Mouse (Mus musculus) CD4-positive, CD25-positive, alpha-beta regulatory T cell, adult 4 months (primary cell): ENCODE data around the gene Scgn. TPM values are rescaled to one million over a fixed set of nuclear protein-coding genes. Genes with fewer than 3 reads are reported as not detected.

Source experiments
- ATAC-seq: one replicate; pipeline ENCODE4 v1.8.0; 2017
- polyA plus RNA-seq, 2 experiments: library from polyadenylated mRNA; unstranded; fragments of 100-300 nt; shearing (Covaris generic); gene quantifications; one replicate each; pipeline ENCODE4 v1.2.1; 2017

Scgn gene
- polyA plus RNA-seq, result not detected

DNA sequence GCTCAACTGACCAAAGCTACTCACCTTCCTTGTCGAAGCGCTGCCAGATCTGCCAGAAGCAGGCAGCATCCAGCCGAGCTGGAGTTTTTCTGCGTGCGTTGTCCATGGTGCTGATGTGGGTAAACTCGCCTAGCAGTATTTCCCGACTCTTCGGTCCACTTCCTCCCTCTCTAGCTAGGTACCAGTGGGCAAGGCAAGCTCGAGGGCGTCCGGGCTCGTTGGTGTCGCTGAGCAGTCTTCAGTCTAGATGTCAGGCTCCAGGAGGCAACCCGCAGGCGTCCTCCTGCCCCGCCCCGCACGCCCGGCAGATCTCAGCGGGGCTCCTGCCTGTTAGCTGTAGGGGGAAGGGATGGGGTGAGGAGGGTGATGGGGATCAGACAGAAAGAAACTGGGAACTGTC lies at the start of gene Scgn:
TSS of gene Scgn (minus strand) at position 287 of the 400 bp plus-strand sequence.
- no peak for ATAC-seq

DNA sequence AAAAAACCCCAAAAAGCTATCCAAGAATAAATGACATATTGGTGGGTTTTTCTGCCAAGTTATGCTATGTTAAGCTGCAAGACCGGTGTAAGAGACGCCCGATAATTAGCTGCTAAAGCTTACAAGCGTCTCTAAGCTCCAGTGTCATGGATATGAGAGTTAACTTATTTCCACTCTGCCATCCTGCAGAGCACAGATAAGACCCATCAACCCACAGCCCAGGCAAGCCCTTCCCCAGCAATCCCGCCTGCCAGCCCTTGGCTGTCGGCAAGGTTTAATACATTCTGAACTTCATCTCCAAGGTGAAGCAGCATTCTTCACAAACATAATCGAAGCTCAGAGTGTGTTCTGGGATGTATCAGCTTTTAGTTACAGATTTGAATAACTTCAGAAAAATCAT lies 49.2 kb upstream of the Scgn start:
- no peak for ATAC-seq

DNA sequence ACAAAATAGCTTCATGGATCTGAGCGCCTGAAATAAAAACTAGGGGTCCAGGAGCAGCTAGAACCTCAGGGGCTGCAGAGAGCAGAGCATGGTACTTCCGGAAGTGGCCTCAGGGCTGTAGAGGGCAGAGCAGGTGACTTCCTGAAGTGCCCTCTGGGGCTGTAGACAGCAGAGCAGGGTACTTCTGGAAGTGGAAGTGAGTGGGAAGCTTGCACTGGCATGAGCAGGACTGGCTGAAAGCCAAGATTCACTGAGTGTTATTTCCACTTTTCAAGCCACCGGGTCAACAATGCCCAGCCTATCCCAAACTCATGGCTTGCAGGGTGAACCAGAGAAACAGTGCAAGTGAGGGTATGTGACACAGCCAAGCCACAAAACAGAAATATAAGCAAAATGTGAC lies 46.5 kb upstream of the Scgn start:
- ATAC-seq, result no peak

DNA sequence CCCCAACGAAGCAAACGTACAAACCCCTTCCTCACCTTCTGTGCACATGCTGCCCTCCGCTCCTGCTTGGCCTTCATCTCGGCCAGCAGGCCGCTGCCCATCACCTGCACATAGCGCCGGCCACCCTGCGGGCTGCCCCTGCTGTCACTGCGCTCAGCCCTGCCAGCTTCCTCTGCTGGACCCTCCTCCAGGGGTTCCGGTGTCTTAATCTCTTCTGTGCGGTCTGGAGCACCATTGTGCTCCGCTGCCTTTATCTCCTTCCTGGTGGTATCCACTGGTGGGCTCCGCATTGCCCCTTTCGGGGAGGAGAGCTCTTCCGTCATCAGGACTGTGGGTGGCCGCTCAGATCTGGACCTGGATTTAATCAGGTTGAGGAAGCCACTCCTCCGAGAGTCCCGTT lies 45.1 kb upstream of the Scgn start:
- no peak for ATAC-seq

DNA sequence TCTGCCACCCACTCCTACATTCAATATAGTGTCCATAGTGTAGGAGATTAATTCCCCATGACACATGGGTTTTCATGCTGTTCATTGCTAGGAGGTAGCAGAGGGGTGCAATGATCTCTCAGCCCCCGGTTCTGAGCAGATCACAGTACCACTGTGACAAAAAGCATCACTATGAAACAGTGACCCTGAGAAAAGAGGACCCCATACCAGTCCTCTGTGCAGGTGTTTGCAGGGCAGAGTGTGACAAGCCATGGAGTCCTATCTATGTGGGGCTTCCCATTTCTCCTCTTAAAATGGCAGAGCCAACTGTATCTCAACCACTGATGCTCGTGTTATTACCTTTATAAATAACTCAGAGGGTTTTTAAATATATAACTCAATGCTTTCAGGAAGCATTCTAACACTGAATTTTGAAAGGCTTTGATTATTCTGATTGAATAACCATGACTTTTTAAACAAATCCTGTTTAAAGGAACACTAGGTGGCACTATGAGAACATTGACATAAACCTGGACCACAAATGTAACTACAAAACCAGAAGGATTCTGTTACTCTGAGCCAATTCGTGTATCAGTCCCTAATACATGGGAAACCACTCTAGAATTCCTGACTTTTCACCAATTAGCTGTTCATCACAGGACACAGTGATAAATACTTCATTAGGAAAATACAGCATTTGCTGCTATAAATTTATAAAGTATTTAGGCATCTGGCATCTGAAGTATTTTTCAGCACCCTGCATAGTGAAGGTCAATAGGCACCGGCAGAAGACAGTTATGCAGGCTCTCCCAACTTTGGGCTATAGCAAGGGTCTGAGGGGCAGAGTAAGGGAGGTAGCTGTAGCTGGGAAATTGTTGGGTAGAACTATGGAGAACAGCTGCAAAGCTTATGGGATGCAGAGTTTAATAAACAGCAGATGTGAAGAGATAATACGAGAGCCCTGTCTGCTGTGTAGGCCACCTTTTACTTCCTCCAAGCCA lies 36.5 kb upstream of the Scgn start:
- ATAC-seq, result no peak

DNA sequence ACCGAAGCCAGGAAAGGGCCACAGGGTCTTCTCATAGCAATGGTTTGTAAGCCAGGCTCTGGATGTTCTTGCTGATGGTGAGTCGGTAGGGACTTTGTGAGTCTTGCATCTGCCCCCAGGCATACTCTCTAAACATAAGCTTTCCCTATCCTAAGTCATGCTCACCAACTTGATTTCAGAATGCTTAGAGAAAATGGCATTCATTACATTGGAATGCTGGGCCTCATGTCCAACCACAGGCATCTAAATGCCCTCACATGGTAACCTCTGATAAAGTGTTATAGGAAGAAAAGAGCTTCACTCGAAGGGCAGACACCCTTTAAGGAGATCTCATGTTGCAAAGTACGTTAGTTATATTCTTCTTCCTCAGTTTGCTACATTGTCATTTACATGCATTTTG lies 27.5 kb upstream of the Scgn start:
- no peak for ATAC-seq

DNA sequence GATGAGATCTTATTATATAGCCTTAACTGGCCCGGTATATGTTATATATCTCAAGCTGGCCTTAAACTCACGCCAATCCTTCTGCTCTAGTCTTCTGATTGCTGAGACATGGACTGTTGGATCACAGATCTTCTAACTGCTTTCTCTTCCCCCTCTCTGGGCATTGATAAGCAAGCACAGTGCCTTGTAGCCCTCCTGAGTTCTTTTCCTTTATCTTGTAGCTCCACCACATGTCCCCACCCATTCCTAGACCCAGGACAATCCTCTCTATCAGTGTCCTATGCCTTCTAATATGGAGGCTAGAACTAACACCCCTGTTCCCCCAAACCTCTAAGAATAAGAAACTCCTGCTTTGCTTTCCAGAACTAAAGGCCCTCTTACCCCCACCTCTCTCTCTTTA lies 14.5 kb upstream of the Scgn start:
- ATAC-seq, result no peak

DNA sequence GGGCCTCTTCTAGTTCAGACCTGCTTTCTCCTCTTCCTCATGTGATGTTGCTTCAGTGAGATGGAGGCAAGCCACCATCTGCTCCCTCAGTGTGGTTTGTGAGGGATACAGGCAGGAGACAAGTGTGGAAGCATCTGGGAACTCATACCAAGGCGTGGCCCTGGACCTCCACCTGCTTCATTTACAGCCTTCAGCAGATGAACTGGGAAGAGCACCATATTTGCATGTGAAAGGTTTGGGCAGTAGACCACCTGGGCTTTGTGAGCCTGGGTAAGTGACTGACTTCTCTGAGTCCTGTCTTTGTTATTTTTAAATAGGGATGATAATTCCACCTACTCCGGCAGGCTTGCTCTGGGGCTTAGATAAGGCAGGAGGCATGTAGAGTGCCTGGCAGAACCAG lies 10.8 kb upstream of the Scgn start:
- ATAC-seq, result no peak

DNA sequence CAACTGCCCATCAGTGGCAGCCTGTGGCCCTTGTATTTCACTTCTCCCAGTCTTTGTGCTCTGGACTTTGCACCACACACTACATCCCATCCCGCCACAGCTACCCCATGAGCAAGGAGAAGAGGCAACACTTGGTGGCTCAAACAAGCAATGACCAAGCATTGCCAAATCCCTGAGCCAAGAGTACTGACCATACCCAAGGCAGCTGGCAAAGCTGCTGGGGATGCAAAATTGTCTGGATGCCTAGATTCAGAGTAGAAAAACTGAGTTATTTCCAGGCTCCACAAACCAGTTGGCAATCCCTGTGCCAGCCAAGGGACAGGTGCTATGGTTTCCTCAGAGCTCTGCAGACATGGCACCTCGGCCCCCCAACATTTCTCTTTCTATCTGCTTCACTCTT lies 10.1 kb upstream of the Scgn start:
- ATAC-seq, result no peak

DNA sequence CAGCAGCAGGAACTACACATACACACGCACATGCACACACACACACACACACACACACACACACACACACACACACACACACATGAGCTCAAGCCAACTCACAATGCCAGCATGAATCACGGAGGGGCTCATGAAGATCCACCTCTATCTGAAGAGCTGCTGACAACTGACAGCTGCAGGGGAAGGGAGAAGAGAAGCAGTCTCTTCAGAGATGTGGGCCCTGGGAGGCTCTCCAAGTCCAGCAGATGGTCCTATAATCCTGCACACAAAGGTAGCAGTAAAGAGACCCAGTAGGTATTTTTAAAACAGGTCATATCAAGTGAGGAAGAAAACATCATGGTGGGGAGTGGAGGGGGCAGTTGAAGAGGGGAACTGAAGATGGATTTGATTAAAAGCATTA lies 7.8 kb upstream of the Scgn start:
- ATAC-seq, result no peak

DNA sequence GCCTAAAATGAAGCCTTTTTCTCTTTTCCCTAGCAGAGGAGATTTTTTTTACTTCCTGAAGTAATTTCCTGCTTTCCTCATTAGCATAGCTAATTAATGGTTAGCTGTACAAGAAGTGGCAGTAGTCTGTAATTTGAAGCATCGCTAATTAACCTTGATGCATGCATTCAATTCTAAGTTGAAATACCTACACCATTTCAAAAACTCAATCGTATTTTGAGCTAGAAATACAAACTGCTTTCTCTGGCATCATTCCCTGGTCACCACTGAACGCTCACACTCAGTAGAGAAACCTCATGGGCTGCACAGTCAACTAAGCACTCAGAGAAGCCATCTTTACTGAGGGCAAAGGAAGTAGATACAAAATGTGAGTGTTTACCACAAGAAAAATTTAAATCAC lies 3.7 kb upstream of the Scgn start:
- ATAC-seq, result no peak

DNA sequence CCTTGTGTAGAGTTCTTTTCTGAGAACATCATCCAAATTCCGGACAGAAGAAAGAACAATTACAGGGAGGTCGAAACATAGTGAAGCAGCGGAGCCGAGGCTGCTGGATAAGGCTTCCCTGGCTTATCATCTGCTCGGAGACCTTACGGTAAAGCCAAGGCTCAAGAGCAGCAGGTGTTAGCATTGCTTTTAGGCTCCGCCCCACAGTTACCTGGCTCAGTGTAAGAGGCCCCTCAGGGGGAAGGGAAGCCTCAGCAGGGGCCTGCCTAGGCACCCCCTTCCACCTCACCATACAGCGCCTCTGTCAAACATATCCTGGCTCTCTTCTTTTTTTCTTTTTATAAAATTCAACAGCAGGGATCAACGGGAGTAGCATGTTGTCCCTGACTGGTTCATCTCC lies 3.0 kb upstream of the Scgn start:
- no peak for ATAC-seq

DNA sequence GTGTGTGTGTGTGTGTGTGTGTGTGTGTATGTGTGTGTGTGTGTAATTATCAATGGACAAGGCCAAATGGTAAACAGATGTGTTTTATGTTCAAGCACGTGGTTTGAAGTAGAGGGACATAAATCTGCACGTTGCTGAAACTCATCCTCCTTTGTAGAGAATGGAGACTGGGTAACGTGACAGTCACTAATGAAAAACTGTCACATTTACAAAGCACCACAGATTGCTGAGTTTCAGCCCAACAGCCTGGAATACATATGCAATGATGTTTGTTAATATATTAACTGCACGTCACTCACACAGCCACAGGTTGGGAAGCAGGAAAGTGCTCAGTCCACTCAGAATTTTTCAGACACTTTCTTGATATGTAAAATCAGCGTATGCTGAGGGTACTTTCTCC lies 563 bp downstream of the Scgn start:
- ATAC-seq, result no peak

DNA sequence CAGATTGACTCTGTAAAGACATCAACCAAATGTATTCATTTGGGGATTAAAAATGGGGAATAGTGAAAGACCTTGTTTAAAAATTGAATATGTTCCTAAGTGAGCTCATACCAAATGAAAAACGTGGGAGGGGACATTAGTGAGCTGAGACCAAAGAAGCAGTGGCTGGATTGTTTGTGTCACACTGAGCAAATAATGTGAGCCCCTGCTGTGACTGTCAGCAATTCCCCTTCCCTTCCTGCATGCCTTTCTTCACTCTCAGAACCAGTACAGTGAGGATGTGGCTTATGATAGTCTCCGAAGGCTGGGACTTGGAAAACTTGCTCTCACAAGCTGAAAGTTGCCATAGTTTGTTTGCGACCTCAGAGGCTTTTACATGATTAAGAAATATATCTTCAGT lies 5.9 kb downstream of the Scgn start:
- ATAC-seq, result no peak

DNA sequence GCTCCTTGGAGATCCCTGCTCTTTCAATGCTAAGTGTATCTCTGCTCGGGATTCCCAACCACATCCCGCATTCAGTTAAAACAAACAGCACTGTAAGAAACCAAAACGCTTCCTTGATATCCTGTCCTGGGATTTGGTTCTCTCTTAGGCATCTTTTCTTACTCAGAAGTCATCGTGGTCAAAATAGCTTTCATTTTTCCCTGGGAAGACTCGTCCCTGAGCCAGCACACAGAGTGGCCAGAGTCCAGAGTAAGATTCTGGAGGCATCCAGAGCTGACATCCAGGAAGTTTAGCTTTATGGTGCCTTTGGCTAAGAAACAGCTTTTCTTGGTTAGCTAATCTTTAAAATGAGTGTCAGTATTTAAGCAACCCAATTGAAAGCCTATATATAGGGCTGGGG lies 18.7 kb downstream of the Scgn start:
- no peak for ATAC-seq

DNA sequence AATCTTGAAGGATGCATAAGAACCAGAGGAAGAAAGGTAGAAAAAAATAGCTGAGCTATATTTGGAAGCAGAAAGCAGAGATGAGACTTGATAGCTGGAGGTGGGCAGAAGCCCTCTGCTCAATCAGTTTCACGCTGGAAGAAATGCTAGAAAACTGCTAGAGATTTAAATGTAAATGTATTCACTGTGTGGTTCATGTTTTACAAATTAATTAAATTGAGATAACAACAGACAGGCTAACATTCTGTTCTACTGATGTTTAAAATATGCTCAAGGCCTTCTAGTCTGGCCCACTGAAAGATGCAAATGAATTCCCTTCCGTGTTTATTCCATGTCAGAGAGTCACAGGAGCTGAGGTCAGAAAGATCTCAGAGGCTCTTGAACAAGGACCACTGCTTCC lies 19.1 kb downstream of the Scgn start:
- no peak for ATAC-seq

DNA sequence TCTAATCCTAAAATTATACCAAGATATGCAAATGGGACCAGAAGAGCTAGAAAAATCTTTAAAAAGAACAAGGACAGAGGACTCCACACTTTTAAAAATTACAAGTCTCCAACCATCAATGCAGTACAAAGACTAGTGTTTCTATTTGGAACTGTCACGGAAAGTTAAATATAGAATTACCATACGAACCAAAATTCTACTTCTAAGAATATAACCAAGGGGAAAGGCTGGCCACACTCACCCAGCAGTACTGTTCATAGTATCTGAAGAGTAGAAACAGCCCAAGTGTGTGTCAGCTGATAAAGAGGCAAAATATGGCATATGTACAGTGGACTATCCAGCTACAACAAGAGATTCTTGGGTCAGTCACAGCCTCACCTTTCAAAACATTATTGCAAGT lies 26.1 kb downstream of the Scgn start:
- ATAC-seq, result no peak

DNA sequence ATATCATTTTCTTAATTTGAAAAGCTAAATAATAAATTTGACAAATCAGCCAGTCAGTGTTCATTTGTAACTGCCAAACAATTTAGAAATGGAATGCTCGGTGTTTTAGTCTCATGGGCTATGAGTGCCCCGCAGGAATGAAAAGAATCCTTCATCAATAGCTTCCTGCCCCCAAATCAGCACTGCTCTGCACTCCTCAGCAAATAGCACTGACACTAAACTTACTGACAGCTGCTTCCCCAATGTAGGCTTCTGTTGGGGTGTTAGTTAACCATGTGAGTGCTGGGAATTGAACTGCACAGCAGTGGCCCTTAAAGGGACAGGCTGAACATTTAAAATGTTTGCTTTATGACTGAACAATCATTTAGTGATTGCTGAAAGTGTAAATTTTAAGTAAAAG lies 31.2 kb downstream of the Scgn start:
- ATAC-seq, result no peak

DNA sequence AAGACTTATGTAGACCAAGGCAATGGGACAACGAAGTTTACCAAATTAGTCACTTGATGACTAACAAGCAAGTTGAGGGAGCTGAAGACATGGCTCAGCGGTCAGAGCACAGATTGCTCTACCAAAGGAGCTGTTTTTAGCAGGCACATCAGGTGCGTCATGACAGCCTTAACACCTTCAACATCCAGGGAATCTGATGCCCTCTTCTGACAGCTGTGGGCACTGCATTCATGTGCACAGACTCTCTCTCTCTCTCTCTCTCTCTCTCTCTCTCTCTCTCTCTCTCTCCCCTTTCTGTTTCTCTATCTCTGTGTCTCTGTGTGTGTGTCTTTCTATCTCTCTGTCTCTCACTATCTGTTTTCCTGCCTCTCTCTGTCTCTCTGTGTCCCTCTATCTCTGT lies 40.1 kb downstream of the Scgn start:
- ATAC-seq, result no peak

DNA sequence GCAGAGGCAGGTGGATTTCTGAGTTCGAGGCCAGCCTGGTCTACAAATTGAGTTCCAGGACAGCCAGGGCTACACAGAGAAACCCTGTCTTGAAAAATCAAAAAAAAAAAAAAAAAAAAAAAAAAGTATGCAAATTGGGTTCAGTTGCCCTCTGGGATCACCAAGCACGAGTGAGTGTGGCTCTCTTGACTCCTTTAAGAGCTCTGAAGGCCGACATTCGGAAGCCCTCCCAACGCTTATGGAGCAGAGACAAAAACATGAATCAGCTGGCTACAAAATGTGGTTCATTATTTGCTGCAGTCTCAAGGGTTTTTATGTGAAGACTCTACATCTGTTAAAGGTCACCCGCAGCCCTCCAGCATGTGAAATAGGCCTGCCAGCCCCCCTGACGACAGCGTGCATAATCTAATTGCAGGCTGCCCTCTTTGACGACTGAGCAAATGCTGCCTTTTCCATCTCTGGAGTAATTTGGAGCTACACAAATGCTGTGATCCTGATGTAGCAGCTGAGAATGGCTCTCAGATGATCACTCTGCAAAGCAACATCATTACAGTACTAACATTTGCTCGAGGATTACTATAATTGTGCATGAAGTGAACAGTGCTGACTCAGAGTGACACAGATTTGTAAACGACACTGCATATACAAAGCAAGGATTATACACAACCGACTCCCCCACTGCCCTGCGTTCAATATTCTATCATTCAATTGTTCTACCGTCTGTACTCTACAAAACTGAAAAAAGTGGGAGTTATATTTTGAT lies 41.3 kb downstream of the Scgn start:
- no peak for ATAC-seq

DNA sequence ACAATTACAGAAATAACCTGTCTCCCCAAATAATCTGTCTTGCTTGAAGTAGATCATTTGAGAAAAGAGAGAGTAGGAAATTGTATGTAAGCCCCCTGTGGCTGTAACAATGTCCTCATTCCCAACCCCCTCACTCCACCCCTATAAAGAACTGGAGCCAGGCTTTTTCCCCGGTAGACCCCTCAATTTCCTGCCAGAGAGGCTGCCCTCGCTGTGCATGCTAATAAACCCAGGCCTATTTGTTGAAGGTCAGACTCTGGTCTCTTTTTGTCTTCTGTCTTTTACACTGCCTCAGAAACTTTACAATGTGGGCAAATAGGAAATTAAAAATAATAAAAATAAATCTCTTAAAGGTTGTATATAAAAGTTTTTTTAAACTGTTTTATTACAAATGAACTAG lies 44.8 kb downstream of the Scgn start:
- no peak for ATAC-seq

DNA sequence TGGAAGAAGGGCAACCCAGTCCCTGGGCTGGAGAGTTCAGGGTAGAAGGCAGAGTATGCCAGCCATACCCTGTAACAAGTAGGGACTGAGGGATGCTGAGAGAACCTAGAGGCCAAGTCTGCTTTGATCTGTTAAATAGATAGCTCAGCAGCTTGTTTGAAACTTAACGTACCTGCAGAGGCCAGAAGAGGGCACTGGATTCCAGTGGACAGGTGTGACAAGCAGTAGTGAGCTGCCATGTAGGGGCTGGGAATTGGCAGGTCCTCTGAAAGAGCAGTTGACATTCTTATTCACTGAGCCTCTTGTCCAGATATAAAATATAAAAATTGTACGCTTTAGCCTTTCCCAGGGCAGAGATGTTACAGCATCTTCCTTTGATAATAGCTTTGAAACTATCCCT lies 48.2 kb downstream of the Scgn start:
- no peak for ATAC-seq

DNA sequence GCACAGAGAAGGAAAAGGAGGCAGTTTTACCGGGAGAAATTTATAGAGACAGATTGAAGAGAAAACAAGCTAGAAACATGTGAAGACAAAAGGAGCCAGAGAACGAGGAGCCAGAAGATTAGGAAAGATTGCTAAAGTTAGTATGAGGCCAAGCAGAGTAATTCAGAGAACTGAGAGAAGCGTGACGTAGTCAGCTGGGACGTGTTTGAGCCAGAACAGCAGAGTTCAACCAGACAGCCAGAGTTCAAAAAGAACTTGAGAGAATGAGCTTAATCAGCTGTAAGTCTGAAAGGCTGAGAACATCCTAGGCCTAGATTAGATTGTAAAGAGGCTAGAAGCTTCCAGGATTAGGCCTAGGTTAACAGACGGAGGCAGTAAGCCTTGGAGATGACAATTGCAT lies 50.7 kb downstream of the Scgn start:
- no peak for ATAC-seq

DNA sequence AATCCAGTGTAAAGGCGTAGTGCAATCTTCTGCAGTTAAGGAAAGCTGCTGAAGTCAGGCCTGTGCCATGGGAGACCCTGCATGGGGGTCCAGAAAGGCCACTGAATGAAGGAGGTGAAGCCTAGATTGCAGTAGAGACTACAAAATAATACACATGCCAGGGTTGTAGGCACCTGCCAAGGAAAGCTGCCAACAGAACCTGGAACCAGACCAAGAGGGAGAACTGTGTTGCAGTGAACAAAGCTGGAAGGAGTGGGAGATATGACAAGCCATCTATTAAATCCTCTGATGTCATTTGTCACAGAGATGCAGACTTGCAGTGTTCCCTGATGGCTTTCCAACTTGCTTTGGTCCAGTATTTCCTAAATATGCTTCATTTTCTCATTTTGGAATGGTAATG lies 52.3 kb downstream of the Scgn start:
- no peak for ATAC-seq
